Mouse (Mus musculus): ENCODE results near the gene 6030408B16Rik. TPM values are rescaled to one million over a fixed set of nuclear protein-coding genes. Genes with fewer than 3 reads are reported as not detected.

Gene 6030408B16Rik
- 4.1 TPM in 2 replicates for polyA plus RNA-seq (2015; fragmentation: Nextera tagmentation; extraction: Ambion mirVana)

- Histone ChIP-seq H3K4me3 (replicated peaks) (peak within 1 kb of the TSS; percentile 11; the same call in 1 of the 2 replicates), H3K27ac (peak within 1 kb of the TSS; percentile 71), H3K9ac (peak within 1 kb of the TSS; percentile 26; the same call in 1 of the 2 replicates), H3K27me3 (replicated peaks) (no peaks in the 10 kb centered on the region), H3K36me3 (peaks cover 26% of the 10 kb centered on the region), H3K4me1 (replicated peaks) (peaks cover 27% of the 10 kb centered on the region), H3K4me2 (replicated peaks) (peak within 1 kb of the TSS; percentile 47), H3K9me3 (no peaks in the 10 kb centered on the region)
- ATAC-seq, result 0 out of 2 replicates have a peak, but pooled peaks have one; percentile 42
- 51% methylated on average over 18 of the region's 18 CpGs for WGBS
Observed at GRCm38 (mm10) chr15:101293025-101293621, at the start of gene 6030408B16Rik. TSS of gene 6030408B16Rik (plus strand) at chr15:101293212.

GRCm38 (mm10) chr15:101244012-101244411 lies 49.0 kb upstream of the 6030408B16Rik start:
- WGBS, result 67% methylated on average over 3 of the region's 3 CpGs
- H3K36me3 ChIP-seq, result no peaks in the 10 kb centered on the region
- no peaks in the 10 kb centered on the region for H3K9me3 ChIP-seq
- no peak overlapping the region for H3K4me2 ChIP-seq (replicated peaks)
- H3K9ac ChIP-seq, result no peak overlapping the region
- no peak overlapping the region for H3K4me3 ChIP-seq (replicated peaks)
- ATAC-seq, result no peak
- no peaks in the 10 kb centered on the region for H3K27me3 ChIP-seq (replicated peaks)
- H3K27ac ChIP-seq, result no peak overlapping the region
- peaks cover 34% of the 10 kb centered on the region for H3K4me1 ChIP-seq (replicated peaks)

GRCm38 (mm10) chr15:101246231-101247154 lies 46.5 kb upstream of the 6030408B16Rik start:
- H3K9me3 ChIP-seq, result no peaks in the 10 kb centered on the region
- ATAC-seq, result peak; percentile 98
- peak overlapping the region; percentile 77 for H3K27ac ChIP-seq
- no peaks in the 10 kb centered on the region for H3K27me3 ChIP-seq (replicated peaks)
- 2% methylated on average over 56 of the region's 56 CpGs for WGBS
- H3K9ac ChIP-seq, result peak overlapping the region; percentile 31
- H3K36me3 ChIP-seq, result no peaks in the 10 kb centered on the region
- peak overlapping the region; percentile 37 for H3K4me3 ChIP-seq (replicated peaks)
- peak overlapping the region; percentile 62 for H3K4me2 ChIP-seq (replicated peaks)
- peaks cover 26% of the 10 kb centered on the region for H3K4me1 ChIP-seq (replicated peaks)

- no peaks in the 10 kb centered on the region for H3K9me3 ChIP-seq
- no peaks in the 10 kb centered on the region for H3K27me3 ChIP-seq (replicated peaks)
- H3K4me1 ChIP-seq (replicated peaks), result peaks cover 23% of the 10 kb centered on the region
- peak overlapping the region; percentile 61; the same call in 1 of the 2 replicates for H3K4me2 ChIP-seq (replicated peaks)
- no peak overlapping the region for H3K9ac ChIP-seq
- H3K36me3 ChIP-seq, result no peaks in the 10 kb centered on the region
- ATAC-seq, result no peak
- peak overlapping the region; percentile 69; the same call in 1 of the 2 replicates for H3K27ac ChIP-seq
- WGBS, result 79% methylated on average over 1 of the region's 1 CpGs
- no peak overlapping the region for H3K4me3 ChIP-seq (replicated peaks)
Observed at GRCm38 (mm10) chr15:101247155-101247498, 45.9 kb upstream of the 6030408B16Rik start.

- 46% methylated on average over 5 of the region's 5 CpGs for WGBS
- peaks cover 20% of the 10 kb centered on the region for H3K4me1 ChIP-seq (replicated peaks)
- H3K36me3 ChIP-seq, result no peaks in the 10 kb centered on the region
- no peak for ATAC-seq
- H3K4me3 ChIP-seq (replicated peaks), result no peak overlapping the region
- H3K27me3 ChIP-seq (replicated peaks), result no peaks in the 10 kb centered on the region
- H3K27ac ChIP-seq, result peak overlapping the region; percentile 57
- H3K9me3 ChIP-seq, result no peaks in the 10 kb centered on the region
- H3K9ac ChIP-seq, result no peak overlapping the region
- no peak overlapping the region for H3K4me2 ChIP-seq (replicated peaks)
Observed at GRCm38 (mm10) chr15:101248029-101248710, 44.8 kb upstream of the 6030408B16Rik start.

GRCm38 (mm10) chr15:101250220-101250800 lies 42.7 kb upstream of the 6030408B16Rik start:
- ATAC-seq, result no peak
- Histone ChIP-seq H3K4me1 (replicated peaks) (peaks cover 28% of the 10 kb centered on the region), H3K4me2 (replicated peaks) (no peak overlapping the region), H3K9ac (no peak overlapping the region), H3K27me3 (replicated peaks) (no peaks in the 10 kb centered on the region), H3K9me3 (no peaks in the 10 kb centered on the region), H3K36me3 (no peaks in the 10 kb centered on the region), H3K27ac (no peak overlapping the region), H3K4me3 (replicated peaks) (no peak overlapping the region)
- 75% methylated on average over 9 of the region's 9 CpGs for WGBS

- no peak for ATAC-seq
- no peaks in the 10 kb centered on the region for H3K36me3 ChIP-seq
- no peak overlapping the region for H3K9ac ChIP-seq
- no peak overlapping the region for H3K4me3 ChIP-seq (replicated peaks)
- H3K27me3 ChIP-seq (replicated peaks), result no peaks in the 10 kb centered on the region
- no peak overlapping the region for H3K4me2 ChIP-seq (replicated peaks)
- 87% methylated on average over 5 of the region's 5 CpGs for WGBS
- H3K4me1 ChIP-seq (replicated peaks), result peaks cover 21% of the 10 kb centered on the region
- H3K27ac ChIP-seq, result no peak overlapping the region
- H3K9me3 ChIP-seq, result no peaks in the 10 kb centered on the region
Observed at GRCm38 (mm10) chr15:101251930-101252329, 41.1 kb upstream of the 6030408B16Rik start.

GRCm38 (mm10) chr15:101252614-101253013 lies 40.4 kb upstream of the 6030408B16Rik start:
- Histone ChIP-seq H3K4me2 (replicated peaks) (no peak overlapping the region), H3K9ac (no peak overlapping the region), H3K36me3 (no peaks in the 10 kb centered on the region), H3K4me1 (replicated peaks) (peaks cover 17% of the 10 kb centered on the region), H3K27ac (no peak overlapping the region), H3K4me3 (replicated peaks) (no peak overlapping the region), H3K9me3 (no peaks in the 10 kb centered on the region), H3K27me3 (replicated peaks) (no peaks in the 10 kb centered on the region)
- 72% methylated on average over 6 of the region's 6 CpGs for WGBS
- no peak for ATAC-seq

- 33% methylated on average over 3 of the region's 3 CpGs for WGBS
- ATAC-seq, result peak; percentile 16
- H3K4me1 ChIP-seq (replicated peaks), result peaks cover 13% of the 10 kb centered on the region; the same call in 1 of the 2 replicates
- no peaks in the 10 kb centered on the region for H3K27me3 ChIP-seq (replicated peaks)
- H3K4me2 ChIP-seq (replicated peaks), result peak overlapping the region; percentile 95
- H3K36me3 ChIP-seq, result no peaks in the 10 kb centered on the region
- H3K9me3 ChIP-seq, result no peaks in the 10 kb centered on the region
- H3K4me3 ChIP-seq (replicated peaks), result peak overlapping the region; percentile 63
- H3K9ac ChIP-seq, result peak overlapping the region; percentile 70
- no peak overlapping the region; the same call in 1 of the 2 replicates for H3K27ac ChIP-seq
Observed at GRCm38 (mm10) chr15:101253563-101253885, 39.5 kb upstream of the 6030408B16Rik start.

- Histone ChIP-seq H3K27me3 (replicated peaks) (no peaks in the 10 kb centered on the region), H3K9ac (peak within 1 kb of the TSS; percentile 70), H3K4me2 (replicated peaks) (peak within 1 kb of the TSS; percentile 95), H3K4me1 (replicated peaks) (peaks cover 9% of the 10 kb centered on the region; the same call in 1 of the 2 replicates), H3K9me3 (no peaks in the 10 kb centered on the region), H3K36me3 (no peaks in the 10 kb centered on the region), H3K27ac (peak within 1 kb of the TSS; percentile 40; the same call in 1 of the 2 replicates), H3K4me3 (replicated peaks) (peak within 1 kb of the TSS; percentile 63)
- 2% methylated on average over 80 of the region's 82 CpGs for WGBS
- ATAC-seq, result peak; percentile 81
Observed at GRCm38 (mm10) chr15:101253886-101254795, 38.9 kb upstream of the 6030408B16Rik start, which contains the start of gene Nr4a1. TSS of gene Nr4a1 (plus strand) at chr15:101254269.

- Histone ChIP-seq H3K9me3 (no peaks in the 10 kb centered on the region), H3K27ac (no peak overlapping the region), H3K9ac (no peak overlapping the region), H3K27me3 (replicated peaks) (no peaks in the 10 kb centered on the region), H3K36me3 (no peaks in the 10 kb centered on the region), H3K4me1 (replicated peaks) (peaks cover 21% of the 10 kb centered on the region), H3K4me2 (replicated peaks) (no peak overlapping the region), H3K4me3 (replicated peaks) (no peak overlapping the region)
- no peak for ATAC-seq
- WGBS, result 89% methylated on average over 7 of the region's 7 CpGs
Observed at GRCm38 (mm10) chr15:101255842-101256462, 37.1 kb upstream of the 6030408B16Rik start.
